Comparison of ENCODE assay signal across 8 mouse cellular contexts in genomic region chr1:171288328-171288727, GRCm38 (mm10). TPM values are rescaled to one million over a fixed set of nuclear protein-coding genes. Genes with fewer than 3 reads are reported as not detected.
DNase-seq lines count a peak whose midpoint lies in the region; ATAC-seq lines count a peak whose summit lies in the region.

No protein-coding gene starts in this region.

- peak overlapping the region; percentile 43 for H3K4me2 ChIP-seq in lung, embryonic 16.5 days (ENCODE audit: low read depth, low read length)
- H3K4me2 ChIP-seq in limb, embryonic 11.5 days (ENCODE audit: low read depth, severe bottlenecking), result peak overlapping the region; percentile 45; the same call in 1 of the 2 replicates
- H3K4me2 ChIP-seq in stomach, embryonic 14.5 days (replicated peaks; ENCODE audit: low read depth, low read length), result peak overlapping the region; percentile 27

- DNase-seq in cerebellum, adult 9-10 months, result peak; percentile 48
- DNase-seq in cerebellum, adult 11 months, result no peak
- no peak for DNase-seq in lung, postnatal 36 days
- no peak for DNase-seq in limb, embryonic 11.5 days (ENCODE audit: low spot score)
- DNase-seq in embryo, embryonic 10.5 days (ENCODE audit: low spot score), result no peak
- DNase-seq in embryo, embryonic 11 days, result no peak

- no peaks in the 10 kb centered on the region for H3K27me3 ChIP-seq in lung, embryonic 16.5 days (ENCODE audit: control insufficient read depth, insufficient read depth, low read depth, low read length)
- no peaks in the 10 kb centered on the region for H3K27me3 ChIP-seq in limb, embryonic 11.5 days (ENCODE audit: control insufficient read depth, insufficient read depth, low read length)
- no peaks in the 10 kb centered on the region for H3K27me3 ChIP-seq in stomach, embryonic 14.5 days (ENCODE audit: control insufficient read depth, insufficient read depth, low read length)

- H3K27ac ChIP-seq in lung, embryonic 16.5 days (ENCODE audit: low read length), result peak overlapping the region; percentile 19
- no peak overlapping the region for H3K27ac ChIP-seq in limb, embryonic 11.5 days (replicated peaks; ENCODE audit: low read depth, low read length)
- H3K27ac ChIP-seq in stomach, embryonic 14.5 days (ENCODE audit: low read length), result peak overlapping the region; percentile 48; the same call in 1 of the 2 replicates

- H3K4me3 ChIP-seq in lung, embryonic 16.5 days (ENCODE audit: low read length), result peak overlapping the region; percentile 71
- peak overlapping the region; percentile 85; the same call in 1 of the 2 replicates for H3K4me3 ChIP-seq in limb, embryonic 11.5 days (ENCODE audit: low read depth, low read length)
- H3K4me3 ChIP-seq in stomach, embryonic 14.5 days (ENCODE audit: low read depth, low read length), result 0 out of 2 replicates have a peak overlapping the region, but pooled peaks have one; percentile 90

- peaks cover 15% of the 10 kb centered on the region for H3K36me3 ChIP-seq in lung, embryonic 16.5 days (ENCODE audit: control insufficient read depth, insufficient read depth, low read length)
- H3K36me3 ChIP-seq in limb, embryonic 11.5 days (ENCODE audit: control insufficient read depth, insufficient read depth, low read length), result peaks cover 20% of the 10 kb centered on the region; the same call in 1 of the 2 replicates
- peaks cover 40% of the 10 kb centered on the region for H3K36me3 ChIP-seq in stomach, embryonic 14.5 days (ENCODE audit: control insufficient read depth, insufficient read depth, low read length)

- 64% methylated on average over 4 of the region's 4 CpGs for WGBS in lung, embryonic 16.5 days
- 65% methylated on average over 4 of the region's 4 CpGs for WGBS in limb, embryonic 11.5 days
- whole genome bisulfite sequencing in stomach, embryonic 14.5 days, result 57% methylated on average over 4 of the region's 4 CpGs

- ATAC-seq in lung, embryonic 16.5 days (ENCODE audit: low read depth), result no peak
- ATAC-seq in limb, embryonic 11.5 days (ENCODE audit: insufficient number of reproducible peaks, low FRiP score, low TSS enrichment, low read depth), result no peak
- ATAC-seq in stomach, embryonic 14.5 days (ENCODE audit: insufficient number of reproducible peaks, insufficient read depth, low FRiP score, low read depth), result no peak

- 0 out of 2 replicates have a peak overlapping the region, but pooled peaks have one; percentile 90 for H3K9ac ChIP-seq in lung, embryonic 16.5 days (ENCODE audit: low read length)
- no peak overlapping the region for H3K9ac ChIP-seq in limb, embryonic 11.5 days (ENCODE audit: low read length)
- H3K9ac ChIP-seq in stomach, embryonic 14.5 days (replicated peaks; ENCODE audit: low read depth, low read length), result no peak overlapping the region; the same call in 1 of the 2 replicates

- peaks cover 10% of the 10 kb centered on the region for H3K4me1 ChIP-seq in lung, embryonic 16.5 days (replicated peaks; ENCODE audit: control insufficient read depth, insufficient read depth, low read length)
- peaks cover 5% of the 10 kb centered on the region; the same call in 1 of the 2 replicates for H3K4me1 ChIP-seq in limb, embryonic 11.5 days (ENCODE audit: control insufficient read depth, insufficient read depth, low read length)
- peaks cover 15% of the 10 kb centered on the region for H3K4me1 ChIP-seq in stomach, embryonic 14.5 days (ENCODE audit: control insufficient read depth, insufficient read depth, low read length)

- H3K9me3 ChIP-seq in lung, embryonic 16.5 days (ENCODE audit: control insufficient read depth, low read length), result no peaks in the 10 kb centered on the region
- no peaks in the 10 kb centered on the region for H3K9me3 ChIP-seq in limb, embryonic 11.5 days (ENCODE audit: control insufficient read depth, low read length)
- no peaks in the 10 kb centered on the region for H3K9me3 ChIP-seq in stomach, embryonic 14.5 days (ENCODE audit: control insufficient read depth, low read depth, low read length)

RNA-seq across cellular contexts. Expression of gene Usp21, which starts 0.5 kb away (rescaled TPM):
- polyA plus RNA-seq in lung, embryonic 16.5 days (2015; fragmentation: Nextera tagmentation; extraction: Ambion mirVana), result 69.8 and 76.0 TPM in 2 replicates
- polyA plus RNA-seq in limb, embryonic 11.5 days (2014; fragmentation: Nextera tagmentation; extraction: Ambion mirVana), result 111 and 114 TPM in 2 replicates
- polyA plus RNA-seq in stomach, embryonic 14.5 days (2014; fragmentation: Nextera tagmentation; extraction: Ambion mirVana), result 68.8 and 70.6 TPM in 2 replicates

RNA-seq across cellular contexts. Expression of gene Ufc1, which starts 6.5 kb away (rescaled TPM):
- 109 and 111 TPM in 2 replicates for polyA plus RNA-seq in lung, embryonic 16.5 days (2015; fragmentation: Nextera tagmentation; extraction: Ambion mirVana)
- polyA plus RNA-seq in limb, embryonic 11.5 days (2014; fragmentation: Nextera tagmentation; extraction: Ambion mirVana), result 111 and 115 TPM in 2 replicates
- polyA plus RNA-seq in stomach, embryonic 14.5 days (2014; fragmentation: Nextera tagmentation; extraction: Ambion mirVana), result 118 and 130 TPM in 2 replicates

RNA-seq across cellular contexts. Expression of gene Ppox, which starts 7.3 kb away (rescaled TPM):
- 53.9 and 56.8 TPM in 2 replicates for polyA plus RNA-seq in lung, embryonic 16.5 days (2015; fragmentation: Nextera tagmentation; extraction: Ambion mirVana)
- polyA plus RNA-seq in limb, embryonic 11.5 days (2014; fragmentation: Nextera tagmentation; extraction: Ambion mirVana), result 65.0 and 71.0 TPM in 2 replicates
- 56.7 and 57.7 TPM in 2 replicates for polyA plus RNA-seq in stomach, embryonic 14.5 days (2014; fragmentation: Nextera tagmentation; extraction: Ambion mirVana)

RNA-seq across cellular contexts. Expression of gene B4galt3, which starts 18.2 kb away (rescaled TPM):
- 92.6 and 98.6 TPM in 2 replicates for polyA plus RNA-seq in lung, embryonic 16.5 days (2015; fragmentation: Nextera tagmentation; extraction: Ambion mirVana)
- polyA plus RNA-seq in limb, embryonic 11.5 days (2014; fragmentation: Nextera tagmentation; extraction: Ambion mirVana), result 68.9 and 78.2 TPM in 2 replicates
- 81.1 and 87.0 TPM in 2 replicates for polyA plus RNA-seq in stomach, embryonic 14.5 days (2014; fragmentation: Nextera tagmentation; extraction: Ambion mirVana)

RNA-seq across cellular contexts. Expression of gene Ndufs2, which starts 37.1 kb away (rescaled TPM):
- 227 and 230 TPM in 2 replicates for polyA plus RNA-seq in lung, embryonic 16.5 days (2015; fragmentation: Nextera tagmentation; extraction: Ambion mirVana)
- 260 and 264 TPM in 2 replicates for polyA plus RNA-seq in limb, embryonic 11.5 days (2014; fragmentation: Nextera tagmentation; extraction: Ambion mirVana)
- 219 and 234 TPM in 2 replicates for polyA plus RNA-seq in stomach, embryonic 14.5 days (2014; fragmentation: Nextera tagmentation; extraction: Ambion mirVana)
